Mouse (Mus musculus): Measurements from ENCODE around the gene Apobec2.

- TF ChIP-seq CTCF (IDR thresholded peaks at IDR 0.05; ENCODE audit: borderline replicate concordance, control insufficient read depth, extremely low read depth, insufficient read depth, low read length, poor library complexity) (no peak), POLR2A (IDR thresholded peaks at IDR 0.05; ENCODE audit: control insufficient read depth, extremely low read depth, insufficient read depth, low read length, poor library complexity) (no peak)
These were observed 28.0 kb downstream of the Apobec2 start for GRCm38 (mm10) chr17:48404706-48405105.
